ENCODE assay signal across 17 mouse cellular contexts in genomic region chr4:59349425-59350185, GRCm38 (mm10).
DNase-seq lines count a peak whose midpoint lies in the region; ATAC-seq lines count a peak whose summit lies in the region.
"Had no signal": no experiment of that assay in that cellular context is flagged by ENCODE, and none has a peak within 500 bp of the region (broad histone marks: within the 10 kb centered on the region; RNA-seq: fewer than 3 reads in every experiment).

No protein-coding gene starts in this region.

- no peaks in the 10 kb centered on the region for H3K27me3 ChIP-seq in forebrain, embryonic 14.5 days (replicated peaks; ENCODE audit: control insufficient read depth, insufficient read depth, low read length)
- H3K27me3 ChIP-seq in forebrain, embryonic 11.5 days (ENCODE audit: control insufficient read depth, insufficient read depth, low read length), result no peaks in the 10 kb centered on the region
- H3K27me3 ChIP-seq in kidney, embryonic 15.5 days, result no peaks in the 10 kb centered on the region
- H3K27me3 ChIP-seq: embryonic facial prominence, embryonic 15.5 days; forebrain, embryonic 15.5 days; hindbrain, embryonic 15.5 days; limb, embryonic 15.5 days; midbrain, embryonic 13.5 days had no signal

- no peak overlapping the region for H3K4me3 ChIP-seq in forebrain, embryonic 14.5 days (ENCODE audit: low read depth, low read length)
- no peak overlapping the region for H3K4me3 ChIP-seq in forebrain, embryonic 11.5 days (ENCODE audit: low read depth, low read length)
- H3K4me3 ChIP-seq in kidney, embryonic 15.5 days (replicated peaks), result no peak overlapping the region
- H3K4me3 ChIP-seq: embryonic facial prominence, embryonic 15.5 days; forebrain, embryonic 15.5 days; hindbrain, embryonic 15.5 days; limb, embryonic 15.5 days; midbrain, embryonic 13.5 days had no signal

- 63% methylated on average over 7 of the region's 7 CpGs for WGBS in forebrain, embryonic 14.5 days
- 79% methylated on average over 7 of the region's 7 CpGs for WGBS in forebrain, embryonic 11.5 days
- WGBS in kidney, embryonic 15.5 days, result 45% methylated on average over 7 of the region's 7 CpGs

- H3K4me2 ChIP-seq in forebrain, embryonic 14.5 days (ENCODE audit: low read length), result no peak overlapping the region
- H3K4me2 ChIP-seq in forebrain, embryonic 11.5 days (ENCODE audit: low read depth, low read length, severe bottlenecking), result no peak overlapping the region
- H3K4me2 ChIP-seq in kidney, embryonic 15.5 days, result no peak overlapping the region
- H3K4me2 ChIP-seq: embryonic facial prominence, embryonic 15.5 days; forebrain, embryonic 15.5 days; hindbrain, embryonic 15.5 days; limb, embryonic 15.5 days; midbrain, embryonic 13.5 days had no signal

- ATAC-seq in forebrain, embryonic 14.5 days, result no peak
- ATAC-seq in forebrain, embryonic 11.5 days (replicated peaks; ENCODE audit: low FRiP score), result no peak
- ATAC-seq in kidney, embryonic 15.5 days (replicated peaks; ENCODE audit: low FRiP score), result peak; percentile 18; the same call in 1 of the 2 replicates
- no peak for ATAC-seq in inflammation-experienced regulatory T-cells, adult 6 months
- ATAC-seq: forebrain, embryonic 15.5 days; midbrain, embryonic 13.5 days had no signal

- H3K9me3 ChIP-seq in forebrain, embryonic 14.5 days (replicated peaks; ENCODE audit: control insufficient read depth, low read length), result no peaks in the 10 kb centered on the region
- H3K9me3 ChIP-seq in forebrain, embryonic 11.5 days (ENCODE audit: control insufficient read depth, low read length), result no peaks in the 10 kb centered on the region
- H3K9me3 ChIP-seq in kidney, embryonic 15.5 days (replicated peaks), result no peaks in the 10 kb centered on the region
- H3K9me3 ChIP-seq: embryonic facial prominence, embryonic 15.5 days; forebrain, embryonic 15.5 days; hindbrain, embryonic 15.5 days; limb, embryonic 15.5 days; midbrain, embryonic 13.5 days had no signal

- H3K27ac ChIP-seq in forebrain, embryonic 14.5 days (ENCODE audit: low read depth, low read length), result no peak overlapping the region
- H3K27ac ChIP-seq in forebrain, embryonic 11.5 days (ENCODE audit: low read depth, low read length), result no peak overlapping the region
- H3K27ac ChIP-seq in kidney, embryonic 15.5 days, result peak overlapping the region; percentile 71
- H3K27ac ChIP-seq: embryonic facial prominence, embryonic 15.5 days; forebrain, embryonic 15.5 days; hindbrain, embryonic 15.5 days; limb, embryonic 15.5 days; midbrain, embryonic 13.5 days had no signal

- no peaks in the 10 kb centered on the region for H3K36me3 ChIP-seq in forebrain, embryonic 14.5 days (ENCODE audit: control insufficient read depth, insufficient read depth, low read length)
- H3K36me3 ChIP-seq in forebrain, embryonic 11.5 days (ENCODE audit: control insufficient read depth, insufficient read depth, low read length), result no peaks in the 10 kb centered on the region
- no peaks in the 10 kb centered on the region for H3K36me3 ChIP-seq in kidney, embryonic 15.5 days
- H3K36me3 ChIP-seq: embryonic facial prominence, embryonic 15.5 days; forebrain, embryonic 15.5 days; hindbrain, embryonic 15.5 days; limb, embryonic 15.5 days; midbrain, embryonic 13.5 days had no signal

- H3K9ac ChIP-seq in forebrain, embryonic 14.5 days (ENCODE audit: low read length), result no peak overlapping the region
- H3K9ac ChIP-seq in forebrain, embryonic 11.5 days (ENCODE audit: low read length), result no peak overlapping the region
- no peak overlapping the region for H3K9ac ChIP-seq in kidney, embryonic 15.5 days
- H3K9ac ChIP-seq: embryonic facial prominence, embryonic 15.5 days; forebrain, embryonic 15.5 days; hindbrain, embryonic 15.5 days; limb, embryonic 15.5 days; midbrain, embryonic 13.5 days had no signal

- H3K4me1 ChIP-seq in forebrain, embryonic 14.5 days (ENCODE audit: control insufficient read depth, insufficient read depth, low read length), result no peaks in the 10 kb centered on the region
- no peaks in the 10 kb centered on the region for H3K4me1 ChIP-seq in forebrain, embryonic 11.5 days (replicated peaks; ENCODE audit: control insufficient read depth, insufficient read depth, low read length)
- peaks cover 16% of the 10 kb centered on the region for H3K4me1 ChIP-seq in kidney, embryonic 15.5 days
- H3K4me1 ChIP-seq: embryonic facial prominence, embryonic 15.5 days; forebrain, embryonic 15.5 days; hindbrain, embryonic 15.5 days had no signal

- DNase-seq in forebrain, embryonic 14.5 days (ENCODE audit: low spot score), result peak; percentile 45
- no peak for DNase-seq in forebrain, embryonic 11.5 days (ENCODE audit: low spot score)
- DNase-seq in kidney, adult 9 months, result no peak
- DNase-seq in right cerebral cortex, postnatal 4 days, result peak; percentile 19
- no peak for DNase-seq in right cerebral cortex, adult 2 months (ENCODE audit: low spot score in 2 of 2)
- peak; percentile 63 for DNase-seq in testis, postnatal 14 days (ENCODE audit: low spot score)
- DNase-seq: cerebellum, postnatal 25 days; gastrocnemius, postnatal 14 days; lung, postnatal 14 days; spleen, adult 18-20 months had no signal

Comparison
In these comparisons a context has a peak if more than half of its experiments do, and no peak if none do; other contexts are left out.
1. DNase-seq: peak in forebrain, embryonic 14.5 days (single experiment), right cerebral cortex, postnatal 4 days (single experiment) and testis, postnatal 14 days (single experiment); none in forebrain, embryonic 11.5 days (single experiment), kidney, adult 9 months (single experiment) and right cerebral cortex, adult 2 months (0 of 2).